ENCODE assay signal across 1 mouse cellular context in the genomic region with DNA sequence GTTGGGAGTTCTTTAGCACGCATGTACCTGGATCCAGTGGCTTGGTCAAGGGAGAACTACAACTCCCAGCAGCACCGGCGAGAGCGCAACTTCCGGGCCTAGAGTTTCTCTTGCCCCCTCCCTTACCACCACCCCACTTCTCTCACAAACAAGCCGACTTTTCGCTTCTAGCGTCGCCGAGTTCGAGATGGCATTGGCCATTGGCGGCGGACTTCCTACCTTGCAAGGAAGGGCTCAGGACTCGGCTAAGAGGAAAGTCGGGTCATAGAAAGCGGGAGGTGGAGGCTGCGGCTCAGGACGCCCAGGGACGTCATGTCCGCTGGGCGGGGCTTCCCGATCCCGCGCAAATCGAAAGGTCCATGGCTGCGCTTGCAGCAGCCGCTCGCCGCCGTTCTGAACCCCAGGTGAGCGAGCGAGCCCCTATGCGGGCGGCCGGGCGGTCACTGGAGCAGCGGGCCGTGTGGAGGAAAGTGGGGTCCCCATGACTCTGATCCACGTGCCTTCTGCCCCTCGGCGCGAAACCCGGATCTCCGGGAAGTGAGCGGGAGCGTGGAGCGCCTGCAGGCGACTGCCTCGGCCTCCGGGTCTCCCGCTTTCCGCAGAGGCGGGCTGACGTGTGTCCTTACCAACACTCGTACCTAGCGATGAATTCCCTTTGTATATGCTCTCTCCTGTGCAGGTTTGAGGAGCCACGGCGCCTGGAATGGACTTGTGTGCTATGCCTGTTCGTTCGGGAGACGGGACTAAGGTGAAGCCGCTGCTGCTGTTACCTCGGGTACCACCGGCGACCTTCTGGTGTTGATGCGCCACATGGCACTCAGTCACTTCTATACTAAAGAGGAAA.
TF ChIP-seq lines count a peak whose summit lies in the region.

Gene Exo1 (plus strand): TSS at position 129 of the 844 bp plus-strand sequence.

TF ChIP-seq in MEL, 35 proteins besides CTCF, POLR2A, EP300 and RAD21 (continued from another document):
- TF ChIP-seq TBP (IDR thresholded peaks at IDR 0.05; ENCODE audit: low read depth, low read length) (0 out of 2 replicates have a peak, but pooled peaks have one; percentile 13), CHD2 (IDR thresholded peaks at IDR 0.05; ENCODE audit: low read length) (no peak), ELF1 (IDR thresholded peaks at IDR 0.05; ENCODE audit: low read depth, low read length) (peak; percentile 77), NELFE (IDR thresholded peaks at IDR 0.05; ENCODE audit: low read depth, low read length) (peak; percentile 88), MXI1 (IDR thresholded peaks at IDR 0.05; ENCODE audit: low read depth, low read length) (peak; percentile 79), ETS1 (IDR thresholded peaks at IDR 0.05; ENCODE audit: low read depth, low read length) (no peak), RCOR1 (IDR thresholded peaks at IDR 0.05; ENCODE audit: low read depth, low read length) (no peak), JUND (IDR thresholded peaks at IDR 0.05; ENCODE audit: low read depth, low read length) (no peak), BHLHE40 (IDR thresholded peaks at IDR 0.05; ENCODE audit: borderline replicate concordance, low read depth, low read length) (no peak), USF1 (IDR thresholded peaks at IDR 0.05; ENCODE audit: low read depth, low read length) (no peak), ZC3H11A (IDR thresholded peaks at IDR 0.05; ENCODE audit: low read depth, low read length) (no peak), GATA1 (IDR thresholded peaks at IDR 0.05; ENCODE audit: low read depth, low read length) (no peak), E2F4 (IDR thresholded peaks at IDR 0.05; ENCODE audit: borderline replicate concordance, low read depth, low read length) (peak; percentile 82), UBTF (IDR thresholded peaks at IDR 0.05; ENCODE audit: borderline replicate concordance, insufficient read depth, low read depth, low read length) (no peak)
TF ChIP-seq in MEL: peak in this region for 13.
